Mouse (Mus musculus) kidney, postnatal 36 days (tissue): Measurements from ENCODE around the gene 1500011B03Rik.

Experiments
- DNase-seq, 2 experiments: peaks; one replicate each; pipeline ENCODE4 v3.0.0; 2021 to 2022; ENCODE audit warnings: mixed read lengths in 2 of 2

1500011B03Rik gene

GRCm38 (mm10) chr5:114779956-114780489 lies 43.2 kb downstream of the 1500011B03Rik start:
- no peak for DNase-seq

GRCm38 (mm10) chr5:114776174-114776573 lies 47.1 kb downstream of the 1500011B03Rik start:
- no peak for DNase-seq

GRCm38 (mm10) chr5:114775056-114775979 lies 48.0 kb downstream of the 1500011B03Rik start, which contains the start of gene Git2:
Git2 (minus strand) TSS chr5:114775517.
- peak in 1 of 2 experiments; percentile 46 for DNase-seq

GRCm38 (mm10) chr5:114774403-114775051 lies 48.7 kb downstream of the 1500011B03Rik start, which contains the start of gene Ankrd13a:
Ankrd13a (plus strand) TSS chr5:114774677.
- peak; percentile 92 to 94 for DNase-seq

GRCm38 (mm10) chr5:114773780-114774179 lies 49.5 kb downstream of the 1500011B03Rik start:
- DNase-seq: peak in 1 of 2 experiments; percentile 27

GRCm38 (mm10) chr5:114773211-114773710 lies 50.0 kb downstream of the 1500011B03Rik start:
- peak; percentile 98 to 99 for DNase-seq

- peak; percentile 50 to 72 for DNase-seq
Observed at GRCm38 (mm10) chr5:114772456-114773203, 50.6 kb downstream of the 1500011B03Rik start.

- DNase-seq: no peak
Observed at GRCm38 (mm10) chr5:114771796-114772195, 51.5 kb downstream of the 1500011B03Rik start.

- DNase-seq: no peak
Observed at GRCm38 (mm10) chr5:114769786-114770185, 53.5 kb downstream of the 1500011B03Rik start.

- no peak for DNase-seq
Observed at GRCm38 (mm10) chr5:114767185-114767584, 56.1 kb downstream of the 1500011B03Rik start.

GRCm38 (mm10) chr5:114766686-114767085 lies 56.6 kb downstream of the 1500011B03Rik start:
- DNase-seq: no peak

GRCm38 (mm10) chr5:114764812-114765735 lies 58.2 kb downstream of the 1500011B03Rik start:
- no peak for DNase-seq

GRCm38 (mm10) chr5:114761980-114762379 lies 61.3 kb downstream of the 1500011B03Rik start:
- DNase-seq: no peak

- DNase-seq: no peak
Observed at GRCm38 (mm10) chr5:114759536-114760090, 63.7 kb downstream of the 1500011B03Rik start.
